Mouse (Mus musculus) G1E (cell line): Measurements from ENCODE around the gene Slc8b1.

ENCODE experiments used
- CTCF ChIP-seq: IDR thresholded peaks from 2 replicates; pipeline ENCODE4 v1.5.1; 2012; ENCODE audit warnings: low read depth, low read length, inconsistent platforms, mixed read lengths
- GATA1 ChIP-seq: IDR thresholded peaks from 2 replicates; pipeline ENCODE4 v1.6.1; 2012; ENCODE audit warnings: borderline replicate concordance, low read length, inconsistent platforms, mixed read lengths
- TAL1 ChIP-seq: conservative IDR thresholded peaks from 2 replicates; pipeline ENCODE4 v1.6.1; 2012; ENCODE audit warnings: low read depth, low read length, inconsistent platforms, mixed read lengths

DNA sequence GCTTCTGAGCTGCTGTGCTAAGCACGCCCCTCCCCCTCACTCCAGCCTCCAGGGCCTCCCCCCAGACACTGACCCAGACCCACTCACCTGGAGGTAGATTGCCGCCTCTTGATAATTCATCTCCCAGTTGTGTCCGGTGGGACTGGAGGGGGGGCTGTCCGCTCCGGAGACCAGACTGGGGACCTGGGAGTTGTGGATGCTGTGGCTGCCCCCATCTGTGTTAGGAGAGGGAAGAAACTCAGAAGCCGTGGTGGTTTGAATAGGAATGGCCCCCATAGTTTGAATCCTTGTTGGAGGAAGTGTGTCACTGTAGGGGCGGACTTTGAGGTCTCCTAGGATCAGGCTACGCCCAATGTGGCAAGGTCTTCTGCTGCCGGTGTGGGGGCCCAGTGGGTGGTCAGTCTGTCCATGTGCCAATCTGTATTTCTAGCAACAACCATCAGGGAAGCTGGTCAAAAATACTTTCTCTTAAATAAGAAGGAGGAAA, 49.2 kb downstream of the Slc8b1 start:
- TF ChIP-seq TAL1, result no peak
- no peak for TF ChIP-seq CTCF
- no peak for TF ChIP-seq GATA1
